Mouse (Mus musculus): Measurements from ENCODE around the gene B4galnt1. TPM values are rescaled to one million over a fixed set of nuclear protein-coding genes. Genes with fewer than 3 reads are reported as not detected.
"Not testable (repeated sequence)": the region's sequence is repeated elsewhere in the genome, so short reads cannot be mapped to it uniquely, and the experiment has no call there.

The B4galnt1 gene
- polyA plus RNA-seq, 1 experiment from 2014 or later = 6.2 TPM

DNA sequence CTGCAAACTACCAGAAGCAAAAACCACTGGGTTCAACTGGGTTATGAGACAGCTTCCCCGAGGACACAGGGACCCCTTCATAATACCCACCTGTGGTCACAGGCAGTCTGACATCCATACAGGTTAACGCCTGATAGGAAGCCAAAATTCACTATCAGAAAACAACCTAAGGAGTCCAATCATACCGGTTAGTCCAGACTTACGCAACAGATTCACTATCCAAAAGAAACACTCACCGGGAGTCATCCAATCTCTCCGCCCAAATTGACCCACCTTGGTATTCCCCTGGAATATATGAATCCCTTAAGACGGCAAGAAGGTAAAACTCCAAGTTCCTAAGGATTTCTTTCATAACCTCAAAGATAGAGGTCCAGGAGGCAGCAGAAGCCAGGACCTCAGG, 20.5 kb upstream of the B4galnt1 start:
- Histone ChIP-seq H3K4me3 (no peak overlapping the region), H3K9me3 (no peaks in the 10 kb centered on the region), H3K36me3 (no peaks in the 10 kb centered on the region), H3K27me3 (no peaks in the 10 kb centered on the region), H3K4me2 (replicated peaks) (no peak overlapping the region), H3K9ac (no peak overlapping the region), H3K27ac (no peak overlapping the region), H3K4me1 (no peaks in the 10 kb centered on the region)
- 88% methylated on average over 7 of the region's 7 CpGs for WGBS
- no peak for ATAC-seq (ENCODE audit: insufficient number of reproducible peaks, insufficient read depth, low FRiP score, low TSS enrichment)

DNA sequence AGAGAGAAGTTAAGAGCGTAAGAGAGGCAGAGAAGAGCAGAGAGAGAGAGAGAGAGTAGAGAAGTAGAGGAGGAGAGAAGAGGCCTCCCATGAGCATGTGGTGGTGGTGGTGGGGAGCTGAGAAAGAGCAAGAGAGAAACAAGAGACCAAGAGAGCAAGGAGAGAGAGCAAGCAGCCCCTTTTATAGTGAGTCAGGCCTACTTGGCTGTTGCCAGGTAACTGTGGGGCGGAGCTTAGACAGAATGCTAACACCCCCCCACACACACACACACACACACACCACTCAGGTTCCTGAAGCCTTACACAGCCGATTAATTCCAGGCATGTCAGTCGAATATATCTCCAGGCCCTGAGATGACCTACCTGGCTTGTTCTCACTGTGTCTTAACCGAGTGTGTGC, 19.7 kb upstream of the B4galnt1 start:
- H3K27me3 ChIP-seq = no peaks in the 10 kb centered on the region
- WGBS = 71% methylated on average over 5 of the region's 5 CpGs
- no peaks in the 10 kb centered on the region for H3K9me3 ChIP-seq
- no peak for ATAC-seq (ENCODE audit: insufficient number of reproducible peaks, insufficient read depth, low FRiP score, low TSS enrichment)
- H3K9ac ChIP-seq = no peak overlapping the region
- H3K4me2 ChIP-seq (replicated peaks) = no peak overlapping the region
- H3K36me3 ChIP-seq = no peaks in the 10 kb centered on the region
- no peak overlapping the region for H3K27ac ChIP-seq
- H3K4me3 ChIP-seq = no peak overlapping the region
- no peaks in the 10 kb centered on the region for H3K4me1 ChIP-seq

DNA sequence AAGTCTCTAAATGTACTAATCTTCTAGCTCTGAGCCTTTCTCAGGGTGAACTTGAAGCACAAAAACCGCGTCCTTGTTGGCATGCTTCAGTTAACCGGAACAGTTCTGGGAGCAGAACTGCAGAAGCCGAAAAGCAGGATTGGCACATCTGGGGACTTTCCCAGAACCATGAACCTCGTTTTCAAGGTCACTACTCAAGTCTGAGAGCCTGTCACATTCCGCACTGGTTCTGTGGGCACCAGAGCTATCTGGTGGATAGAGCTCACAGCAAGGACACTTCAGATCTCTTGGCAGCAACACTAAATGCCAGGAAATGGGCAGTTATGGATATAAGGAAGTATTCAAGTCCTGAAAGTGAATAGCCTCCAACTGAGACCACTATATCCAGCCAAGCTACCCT, 17.9 kb upstream of the B4galnt1 start:
- 82% methylated on average over 6 of the region's 6 CpGs for WGBS
- ATAC-seq (ENCODE audit: insufficient number of reproducible peaks, insufficient read depth, low FRiP score, low TSS enrichment) = no peak

DNA sequence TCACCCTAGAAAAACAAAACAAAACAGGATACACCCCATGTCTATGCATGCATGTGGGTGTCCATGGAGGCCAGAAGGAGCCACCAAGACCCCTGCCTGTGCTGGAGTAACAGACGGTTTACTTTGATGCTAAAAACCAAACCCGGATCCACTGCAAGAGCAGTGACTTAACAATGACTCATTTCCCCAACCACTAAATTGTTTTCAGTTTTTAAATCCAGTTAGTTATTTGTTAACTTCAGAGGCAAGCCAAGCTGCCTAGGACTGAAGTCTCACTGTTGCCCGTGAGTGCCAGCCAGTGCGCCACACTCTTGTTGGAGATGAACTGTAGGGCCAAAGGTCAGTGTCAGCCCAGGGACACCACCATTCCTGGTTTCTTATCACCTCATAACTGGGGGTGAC, 14.6 kb upstream of the B4galnt1 start:
- no peak for ATAC-seq (ENCODE audit: insufficient number of reproducible peaks, insufficient read depth, low FRiP score, low TSS enrichment)
- Histone ChIP-seq H3K27ac (no peak overlapping the region), H3K9ac (no peak overlapping the region), H3K4me2 (replicated peaks) (no peak overlapping the region), H3K4me1 (no peaks in the 10 kb centered on the region), H3K4me3 (no peak overlapping the region), H3K27me3 (no peaks in the 10 kb centered on the region), H3K9me3 (no peaks in the 10 kb centered on the region), H3K36me3 (no peaks in the 10 kb centered on the region)
- WGBS = 80% methylated on average over 4 of the region's 4 CpGs

More for the DNA sequence above, 17.9 kb upstream of the B4galnt1 start:
- Histone ChIP-seq H3K4me3 (no peak overlapping the region), H3K36me3 (no peaks in the 10 kb centered on the region), H3K27me3 (no peaks in the 10 kb centered on the region), H3K9me3 (no peaks in the 10 kb centered on the region), H3K4me2 (replicated peaks) (no peak overlapping the region), H3K4me1 (no peaks in the 10 kb centered on the region), H3K27ac (no peak overlapping the region), H3K9ac (no peak overlapping the region)

DNA sequence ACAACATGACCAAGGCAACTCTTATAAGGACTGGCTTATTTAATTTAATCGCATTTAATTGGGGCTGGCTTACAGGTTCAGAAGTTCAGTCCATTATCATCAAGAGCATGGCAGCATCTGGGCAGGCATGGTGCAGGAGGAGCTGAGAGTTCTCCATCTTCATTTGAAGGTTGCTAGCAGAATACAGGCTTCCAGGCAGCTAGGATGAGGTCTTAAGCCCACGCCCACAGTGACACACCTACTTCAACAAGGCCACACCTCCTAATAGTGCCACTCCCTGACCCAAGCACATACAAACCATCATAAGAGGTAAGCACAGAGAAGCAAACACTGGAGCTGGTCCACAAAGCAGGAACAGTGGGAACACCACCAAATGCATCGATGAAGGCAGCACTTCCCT, 13.8 kb upstream of the B4galnt1 start:
- not testable (repeated sequence) for H3K4me1 ChIP-seq; ATAC-seq (ENCODE audit: insufficient number of reproducible peaks, insufficient read depth, low FRiP score, low TSS enrichment); H3K9ac ChIP-seq; H3K4me2 ChIP-seq (replicated peaks); H3K4me3 ChIP-seq; H3K36me3 ChIP-seq; H3K27ac ChIP-seq; H3K9me3 ChIP-seq; H3K27me3 ChIP-seq
- 87% methylated on average over 3 of the region's 3 CpGs for WGBS

DNA sequence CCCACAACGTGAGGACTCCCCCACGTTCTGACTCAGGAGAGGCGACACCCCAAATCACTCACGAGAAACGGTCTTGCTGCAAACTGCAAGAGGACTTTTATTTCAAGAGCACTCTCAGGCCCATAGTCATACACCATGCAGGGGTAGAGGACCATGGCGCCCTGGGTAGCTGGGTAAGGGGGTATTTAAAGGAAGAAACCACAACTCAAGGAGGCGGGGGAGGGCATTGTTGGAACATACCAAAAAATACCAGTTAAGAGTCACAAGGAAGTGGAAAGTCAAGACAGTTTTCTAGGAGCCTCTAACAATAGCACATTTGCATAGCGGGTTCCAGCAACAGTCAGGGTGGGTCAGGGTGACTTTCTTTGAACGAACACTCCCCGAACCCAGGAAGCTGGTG, 12.5 kb upstream of the B4galnt1 start:
- H3K36me3 ChIP-seq; H3K9me3 ChIP-seq; H3K4me1 ChIP-seq; H3K27ac ChIP-seq; H3K27me3 ChIP-seq; H3K4me2 ChIP-seq (replicated peaks); H3K4me3 ChIP-seq; ATAC-seq (ENCODE audit: insufficient number of reproducible peaks, insufficient read depth, low FRiP score, low TSS enrichment); H3K9ac ChIP-seq: not testable (repeated sequence)
- WGBS = 86% methylated on average over 10 of the region's 10 CpGs

DNA sequence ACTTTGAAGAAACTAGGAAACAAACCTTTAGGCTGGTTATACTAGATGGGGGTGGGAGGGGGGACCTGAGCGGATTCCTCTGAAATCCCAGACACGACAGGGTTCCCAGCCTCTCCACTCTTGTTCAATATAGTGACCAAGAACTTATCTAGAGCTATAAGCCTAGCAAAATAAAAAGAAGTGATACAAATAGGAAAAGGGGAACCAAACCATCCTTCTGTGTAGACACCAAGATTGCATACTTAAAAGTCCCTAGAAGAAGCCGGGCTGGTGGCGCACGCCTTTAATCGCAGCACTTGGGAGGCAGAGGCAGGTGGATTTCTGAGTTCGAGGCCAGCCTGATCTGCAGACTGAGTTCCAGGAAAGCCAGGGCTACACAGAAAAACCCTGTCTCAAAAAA, 11.7 kb upstream of the B4galnt1 start:
- 90% methylated on average over 7 of the region's 7 CpGs for WGBS
- no peak for ATAC-seq (ENCODE audit: insufficient number of reproducible peaks, insufficient read depth, low FRiP score, low TSS enrichment)

DNA sequence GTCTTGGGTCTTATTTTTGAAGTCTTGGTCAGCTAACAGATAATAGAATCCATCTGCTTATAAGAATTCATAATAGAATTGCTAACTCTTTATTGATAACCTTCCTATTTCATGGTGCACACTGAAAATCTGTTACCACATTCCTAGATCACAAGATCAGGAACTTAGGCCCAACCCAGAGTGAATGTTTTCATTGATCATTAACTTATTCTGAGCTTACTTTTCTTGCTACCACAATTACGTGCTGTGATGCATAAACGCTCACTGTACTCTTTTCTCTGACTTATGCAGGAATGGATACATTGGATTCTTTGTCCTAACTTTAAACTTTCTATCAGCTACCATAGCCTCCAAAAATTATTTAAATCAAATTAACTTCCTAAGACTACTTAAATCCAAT, 10.8 kb upstream of the B4galnt1 start:
- Histone ChIP-seq H3K4me3 (no peak overlapping the region), H3K4me2 (replicated peaks) (no peak overlapping the region), H3K27ac (no peak overlapping the region), H3K36me3 (no peaks in the 10 kb centered on the region), H3K9me3 (no peaks in the 10 kb centered on the region), H3K27me3 (no peaks in the 10 kb centered on the region), H3K9ac (no peak overlapping the region), H3K4me1 (no peaks in the 10 kb centered on the region)
- 91% methylated on average over 2 of the region's 2 CpGs for WGBS
- no peak for ATAC-seq (ENCODE audit: insufficient number of reproducible peaks, insufficient read depth, low FRiP score, low TSS enrichment)

More for the DNA sequence above, 11.7 kb upstream of the B4galnt1 start:
- Histone ChIP-seq H3K27me3 (no peaks in the 10 kb centered on the region), H3K4me2 (replicated peaks) (no peak overlapping the region), H3K9ac (no peak overlapping the region), H3K27ac (no peak overlapping the region), H3K9me3 (no peaks in the 10 kb centered on the region), H3K4me1 (no peaks in the 10 kb centered on the region), H3K4me3 (no peak overlapping the region), H3K36me3 (no peaks in the 10 kb centered on the region)

DNA sequence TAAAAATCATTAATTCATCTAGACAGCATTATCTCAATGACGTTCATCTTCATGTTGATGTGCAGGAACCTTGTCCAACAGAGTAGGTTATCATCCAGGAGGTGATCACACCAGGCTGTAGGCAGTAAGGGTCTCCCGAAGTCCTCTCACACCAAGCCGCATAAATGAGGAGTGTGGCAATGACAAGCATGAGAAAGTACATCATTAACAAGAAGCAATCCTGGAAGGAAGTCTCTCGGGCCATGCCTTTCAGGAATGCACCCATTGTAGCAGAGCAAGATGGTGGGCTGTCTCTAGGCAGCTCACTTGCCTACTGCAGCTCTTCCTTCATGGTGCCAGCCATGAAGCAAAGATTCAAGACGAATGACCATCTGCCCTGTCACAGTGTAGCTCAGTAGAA, 10.4 kb upstream of the B4galnt1 start:
- WGBS = 88% methylated on average over 5 of the region's 5 CpGs
- H3K27me3 ChIP-seq = no peaks in the 10 kb centered on the region

DNA sequence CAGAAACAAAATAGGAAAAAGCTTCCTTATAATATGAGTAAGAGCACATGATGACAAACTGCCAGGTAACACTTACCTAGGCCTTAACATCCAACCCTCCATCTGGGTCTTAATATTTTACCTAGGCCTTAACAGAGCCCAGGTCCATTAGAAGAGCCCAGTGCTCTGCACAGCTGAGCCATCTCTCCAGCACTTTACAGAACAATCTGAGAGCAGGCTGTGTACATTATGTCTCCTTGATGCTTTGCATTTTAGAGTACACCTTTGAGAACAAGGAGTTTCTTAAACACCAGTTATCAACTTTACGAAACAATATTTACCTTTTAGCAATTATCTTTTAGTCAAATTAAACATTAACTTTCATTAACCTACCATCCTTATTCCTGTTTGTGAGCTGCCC, 8.9 kb upstream of the B4galnt1 start:
- no peak for ATAC-seq (ENCODE audit: insufficient number of reproducible peaks, insufficient read depth, low FRiP score, low TSS enrichment)
- no peaks in the 10 kb centered on the region for H3K36me3 ChIP-seq
- no peaks in the 10 kb centered on the region for H3K9me3 ChIP-seq
- 84% methylated on average over 1 of the region's 1 CpGs for WGBS
- no peaks in the 10 kb centered on the region for H3K4me1 ChIP-seq
- no peaks in the 10 kb centered on the region for H3K27me3 ChIP-seq
- H3K9ac ChIP-seq = no peak overlapping the region
- no peak overlapping the region for H3K27ac ChIP-seq
- no peak overlapping the region for H3K4me2 ChIP-seq (replicated peaks)
- no peak overlapping the region for H3K4me3 ChIP-seq

More for the DNA sequence above, 10.4 kb upstream of the B4galnt1 start:
- no peak overlapping the region for H3K4me3 ChIP-seq
- H3K27ac ChIP-seq = no peak overlapping the region
- no peaks in the 10 kb centered on the region for H3K9me3 ChIP-seq
- no peaks in the 10 kb centered on the region for H3K36me3 ChIP-seq
- no peaks in the 10 kb centered on the region for H3K4me1 ChIP-seq
- ATAC-seq (ENCODE audit: insufficient number of reproducible peaks, insufficient read depth, low FRiP score, low TSS enrichment) = no peak
- no peak overlapping the region for H3K4me2 ChIP-seq (replicated peaks)
- H3K9ac ChIP-seq = no peak overlapping the region

DNA sequence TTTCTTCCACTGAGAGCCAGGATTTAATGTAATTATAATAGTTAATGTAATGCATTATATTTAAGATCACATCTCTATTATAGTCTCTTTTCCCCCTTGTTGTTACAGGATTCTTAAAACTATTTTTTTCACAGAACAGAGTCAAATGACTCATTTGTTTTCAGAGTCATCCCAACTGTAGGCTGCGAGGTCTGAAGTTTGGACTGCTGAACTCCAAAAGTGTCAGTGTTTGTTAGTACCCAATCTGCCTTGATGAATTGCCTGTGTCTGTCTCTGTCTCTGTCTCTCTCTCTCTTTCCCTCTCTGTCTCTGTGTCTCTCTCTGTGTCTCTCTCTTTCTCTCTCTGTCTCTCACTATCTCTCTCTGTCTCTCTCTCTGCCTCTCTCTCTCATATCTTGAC, 8.5 kb upstream of the B4galnt1 start:
- H3K9me3 ChIP-seq = no peaks in the 10 kb centered on the region
- H3K9ac ChIP-seq = no peak overlapping the region
- no peaks in the 10 kb centered on the region for H3K36me3 ChIP-seq
- no peaks in the 10 kb centered on the region for H3K4me1 ChIP-seq
- no peak overlapping the region for H3K4me2 ChIP-seq (replicated peaks)
- no peak for ATAC-seq (ENCODE audit: insufficient number of reproducible peaks, insufficient read depth, low FRiP score, low TSS enrichment)
- no peaks in the 10 kb centered on the region for H3K27me3 ChIP-seq
- no peak overlapping the region for H3K27ac ChIP-seq
- no peak overlapping the region for H3K4me3 ChIP-seq
- 91% methylated on average over 1 of the region's 1 CpGs for WGBS

- WGBS = 70% methylated on average over 3 of the region's 3 CpGs
- H3K36me3 ChIP-seq = no peaks in the 10 kb centered on the region
- ATAC-seq (ENCODE audit: insufficient number of reproducible peaks, insufficient read depth, low FRiP score, low TSS enrichment) = no peak
- H3K4me2 ChIP-seq (replicated peaks) = no peak overlapping the region
- no peak overlapping the region for H3K27ac ChIP-seq
- no peaks in the 10 kb centered on the region for H3K9me3 ChIP-seq
- no peak overlapping the region for H3K9ac ChIP-seq
- no peaks in the 10 kb centered on the region for H3K4me1 ChIP-seq
- no peak overlapping the region for H3K4me3 ChIP-seq
- H3K27me3 ChIP-seq = peaks cover 2% of the 10 kb centered on the region; the same call in 1 of the 2 replicates
Measured at GRCm38 (mm10) chr10:127158471-127158870, 6.6 kb upstream of the B4galnt1 start.

DNA sequence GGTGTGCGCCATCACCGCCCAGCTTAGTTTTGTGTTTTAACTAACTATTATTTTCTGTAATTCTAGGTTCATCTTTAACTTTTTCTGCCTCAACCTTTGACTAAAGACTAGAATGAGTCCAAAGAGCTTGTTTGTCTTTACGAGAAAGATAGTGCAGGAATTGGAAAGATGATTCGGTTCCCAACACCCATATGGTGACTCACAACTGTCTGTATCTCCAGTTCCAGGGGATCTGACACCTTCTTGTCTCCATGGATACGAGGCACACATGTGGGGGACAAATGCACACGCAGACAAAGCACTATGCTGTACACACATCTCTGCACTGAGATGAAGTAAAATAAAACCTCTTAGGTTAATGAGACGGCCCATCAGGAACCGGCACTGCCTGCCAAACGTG, 4.9 kb upstream of the B4galnt1 start:
- no peak overlapping the region for H3K9ac ChIP-seq
- no peaks in the 10 kb centered on the region for H3K4me1 ChIP-seq
- H3K27ac ChIP-seq = no peak overlapping the region
- H3K4me3 ChIP-seq = no peak overlapping the region
- ATAC-seq (ENCODE audit: insufficient number of reproducible peaks, insufficient read depth, low FRiP score, low TSS enrichment) = no peak
- H3K9me3 ChIP-seq = no peaks in the 10 kb centered on the region
- no peak overlapping the region for H3K4me2 ChIP-seq (replicated peaks)
- H3K27me3 ChIP-seq = peaks cover 8% of the 10 kb centered on the region
- no peaks in the 10 kb centered on the region for H3K36me3 ChIP-seq
- WGBS = 84% methylated on average over 9 of the region's 9 CpGs
